Mouse (Mus musculus): ENCODE results near the gene Kcnh1. TPM values are rescaled to one million over a fixed set of nuclear protein-coding genes. Genes with fewer than 3 reads are reported as not detected.

Gene Kcnh1
- polyA plus RNA-seq, 1 experiment from 2014 or later: 0.38 TPM

GRCm38 (mm10) chr1:192220156-192220555 is 29.6 kb downstream of the Kcnh1 start:
- DNase-seq (ENCODE audit: low spot score) (no peak), ATAC-seq (replicated peaks; ENCODE audit: insufficient number of reproducible peaks, low FRiP score, low TSS enrichment, low read depth) (no peak)
- 76% methylated on average over 2 of the region's 2 CpGs for WGBS
- H3K27me3 ChIP-seq (ENCODE audit: control insufficient read depth, insufficient read depth, low read length): no peaks in the 10 kb centered on the region
- no peak overlapping the region for H3K9ac ChIP-seq (replicated peaks; ENCODE audit: low read length)
- H3K4me3 ChIP-seq (ENCODE audit: low read depth, low read length): no peak overlapping the region
- no peaks in the 10 kb centered on the region for H3K36me3 ChIP-seq (replicated peaks; ENCODE audit: control insufficient read depth, insufficient read depth, low read depth, low read length)
- H3K4me2 ChIP-seq (ENCODE audit: low read depth, low read length): no peak overlapping the region
- H3K9me3 ChIP-seq (replicated peaks; ENCODE audit: control insufficient read depth, low read length): no peaks in the 10 kb centered on the region
- H3K27ac ChIP-seq (replicated peaks; ENCODE audit: low read depth, low read length): no peak overlapping the region
- no peaks in the 10 kb centered on the region for H3K4me1 ChIP-seq (ENCODE audit: control insufficient read depth, insufficient read depth, low read length)

DNA sequence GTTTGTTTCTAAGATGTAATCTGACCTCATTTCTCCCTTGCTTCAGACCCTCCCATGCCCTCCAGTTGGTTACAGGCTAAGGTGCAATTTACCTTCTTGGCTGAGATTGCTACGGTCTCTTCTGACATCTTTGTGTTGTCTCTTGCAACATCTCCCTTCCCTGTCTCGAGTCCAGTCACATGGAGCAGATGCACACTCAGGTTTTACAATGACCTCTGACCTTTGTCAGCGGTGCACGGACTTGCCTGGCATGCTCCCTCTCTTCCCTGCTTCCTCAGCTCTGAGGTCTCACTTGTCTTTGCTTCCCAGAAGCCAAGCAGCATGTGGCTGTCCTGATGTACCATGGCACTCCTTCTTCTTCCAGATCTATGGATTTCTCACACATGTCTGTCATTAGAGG is 33.6 kb downstream of the Kcnh1 start:
- H3K4me2 ChIP-seq (ENCODE audit: low read depth, low read length): no peak overlapping the region
- no peak overlapping the region for H3K9ac ChIP-seq (replicated peaks; ENCODE audit: low read length)
- H3K4me1 ChIP-seq (ENCODE audit: control insufficient read depth, insufficient read depth, low read length): no peaks in the 10 kb centered on the region
- no peaks in the 10 kb centered on the region for H3K36me3 ChIP-seq (replicated peaks; ENCODE audit: control insufficient read depth, insufficient read depth, low read depth, low read length)
- 24% methylated on average over 4 of the region's 4 CpGs for WGBS
- ATAC-seq (replicated peaks; ENCODE audit: insufficient number of reproducible peaks, low FRiP score, low TSS enrichment, low read depth): no peak
- no peak overlapping the region for H3K4me3 ChIP-seq (ENCODE audit: low read depth, low read length)
- no peak for DNase-seq (ENCODE audit: low spot score)
- H3K27me3 ChIP-seq (ENCODE audit: control insufficient read depth, insufficient read depth, low read length): no peaks in the 10 kb centered on the region
- H3K9me3 ChIP-seq (replicated peaks; ENCODE audit: control insufficient read depth, low read length): no peaks in the 10 kb centered on the region; the same call in 1 of the 2 replicates
- H3K27ac ChIP-seq (replicated peaks; ENCODE audit: low read depth, low read length): no peak overlapping the region

GRCm38 (mm10) chr1:192232696-192233095 is 42.1 kb downstream of the Kcnh1 start:
- no peaks in the 10 kb centered on the region for H3K4me1 ChIP-seq (ENCODE audit: control insufficient read depth, insufficient read depth, low read length)
- 54% methylated on average over 1 of the region's 1 CpGs for WGBS
- H3K9me3 ChIP-seq (replicated peaks; ENCODE audit: control insufficient read depth, low read length): no peaks in the 10 kb centered on the region; the same call in 1 of the 2 replicates
- no peaks in the 10 kb centered on the region for H3K36me3 ChIP-seq (replicated peaks; ENCODE audit: control insufficient read depth, insufficient read depth, low read depth, low read length)
- ATAC-seq (replicated peaks; ENCODE audit: insufficient number of reproducible peaks, low FRiP score, low TSS enrichment, low read depth): no peak
- H3K4me3 ChIP-seq (ENCODE audit: low read depth, low read length): no peak overlapping the region
- DNase-seq (ENCODE audit: low spot score): no peak
- H3K9ac ChIP-seq (replicated peaks; ENCODE audit: low read length): no peak overlapping the region
- H3K27ac ChIP-seq (replicated peaks; ENCODE audit: low read depth, low read length): no peak overlapping the region
- no peak overlapping the region for H3K4me2 ChIP-seq (ENCODE audit: low read depth, low read length)
- H3K27me3 ChIP-seq (ENCODE audit: control insufficient read depth, insufficient read depth, low read length): no peaks in the 10 kb centered on the region; the same call in 1 of the 2 replicates

GRCm38 (mm10) chr1:192246836-192247235 is 56.3 kb downstream of the Kcnh1 start:
- H3K9me3 ChIP-seq (replicated peaks; ENCODE audit: control insufficient read depth, low read length): no peaks in the 10 kb centered on the region
- H3K4me3 ChIP-seq (ENCODE audit: low read depth, low read length): no peak overlapping the region
- ATAC-seq (replicated peaks; ENCODE audit: insufficient number of reproducible peaks, low FRiP score, low TSS enrichment, low read depth): no peak

DNA sequence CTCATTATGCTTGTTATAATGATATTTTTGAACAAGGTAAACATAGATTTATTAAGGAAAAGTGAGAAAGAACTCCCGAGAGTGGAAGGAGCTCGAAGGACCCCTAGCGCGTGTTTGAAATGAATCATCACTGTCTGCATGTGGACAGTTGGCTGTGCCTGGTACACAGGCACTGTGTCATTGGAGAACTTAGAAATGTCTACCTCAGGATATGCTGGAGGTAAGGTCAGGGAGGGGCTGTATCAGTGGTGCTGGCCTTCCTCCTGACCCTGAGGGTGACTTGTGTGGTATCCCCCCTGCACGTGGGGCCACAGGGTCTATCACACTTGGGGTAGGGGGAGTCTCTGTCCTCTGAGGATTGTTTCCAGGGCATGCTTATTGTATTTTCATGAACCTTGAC is 68.6 kb downstream of the Kcnh1 start:
- no peak overlapping the region for H3K9ac ChIP-seq (replicated peaks; ENCODE audit: low read length)
- no peaks in the 10 kb centered on the region for H3K9me3 ChIP-seq (replicated peaks; ENCODE audit: control insufficient read depth, low read length)
- no peak overlapping the region for H3K4me3 ChIP-seq (ENCODE audit: low read depth, low read length)
- no peak for ATAC-seq (replicated peaks; ENCODE audit: insufficient number of reproducible peaks, low FRiP score, low TSS enrichment, low read depth)
- WGBS: 82% methylated on average over 5 of the region's 5 CpGs
- no peak overlapping the region for H3K27ac ChIP-seq (replicated peaks; ENCODE audit: low read depth, low read length)
- no peaks in the 10 kb centered on the region; the same call in 1 of the 2 replicates for H3K27me3 ChIP-seq (ENCODE audit: control insufficient read depth, insufficient read depth, low read length)
- DNase-seq (ENCODE audit: low spot score): no peak
- H3K36me3 ChIP-seq (replicated peaks; ENCODE audit: control insufficient read depth, insufficient read depth, low read depth, low read length): no peaks in the 10 kb centered on the region
- H3K4me1 ChIP-seq (ENCODE audit: control insufficient read depth, insufficient read depth, low read length): no peaks in the 10 kb centered on the region
- no peak overlapping the region for H3K4me2 ChIP-seq (ENCODE audit: low read depth, low read length)

More at GRCm38 (mm10) chr1:192246836-192247235, 56.3 kb downstream of the Kcnh1 start:
- Histone ChIP-seq H3K4me1 (ENCODE audit: control insufficient read depth, insufficient read depth, low read length) (no peaks in the 10 kb centered on the region), H3K27ac (replicated peaks; ENCODE audit: low read depth, low read length) (no peak overlapping the region), H3K36me3 (replicated peaks; ENCODE audit: control insufficient read depth, insufficient read depth, low read depth, low read length) (no peaks in the 10 kb centered on the region), H3K4me2 (ENCODE audit: low read depth, low read length) (no peak overlapping the region), H3K27me3 (ENCODE audit: control insufficient read depth, insufficient read depth, low read length) (no peaks in the 10 kb centered on the region), H3K9ac (replicated peaks; ENCODE audit: low read length) (no peak overlapping the region)
- WGBS: 78% methylated on average over 3 of the region's 3 CpGs
- no peak for DNase-seq (ENCODE audit: low spot score)

DNA sequence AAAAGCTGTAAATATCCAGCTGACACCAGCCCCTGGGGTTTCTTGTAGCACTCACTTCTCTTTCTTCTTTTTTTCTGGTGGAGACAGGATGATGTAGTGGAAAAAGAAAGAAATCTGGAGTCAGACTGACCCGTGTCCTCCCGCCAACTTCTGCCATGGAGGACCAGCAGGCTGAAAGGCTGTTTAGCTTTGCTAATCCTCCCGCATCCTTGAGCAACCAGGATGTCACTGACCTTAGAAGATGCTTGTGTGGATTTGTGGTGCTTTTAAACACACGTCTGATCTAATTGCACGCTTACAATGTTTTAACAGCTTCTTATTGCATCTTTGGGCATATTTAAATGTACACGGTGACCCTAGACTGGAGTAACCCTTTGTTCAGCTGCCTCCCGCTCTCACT is 69.0 kb downstream of the Kcnh1 start:
- no peaks in the 10 kb centered on the region for H3K9me3 ChIP-seq (replicated peaks; ENCODE audit: control insufficient read depth, low read length)
- no peaks in the 10 kb centered on the region for H3K4me1 ChIP-seq (ENCODE audit: control insufficient read depth, insufficient read depth, low read length)
- H3K4me3 ChIP-seq (ENCODE audit: low read depth, low read length): no peak overlapping the region
- no peak overlapping the region for H3K27ac ChIP-seq (replicated peaks; ENCODE audit: low read depth, low read length)
- no peak overlapping the region for H3K4me2 ChIP-seq (ENCODE audit: low read depth, low read length)
- H3K9ac ChIP-seq (replicated peaks; ENCODE audit: low read length): no peak overlapping the region
- no peaks in the 10 kb centered on the region; the same call in 1 of the 2 replicates for H3K27me3 ChIP-seq (ENCODE audit: control insufficient read depth, insufficient read depth, low read length)
- no peaks in the 10 kb centered on the region for H3K36me3 ChIP-seq (replicated peaks; ENCODE audit: control insufficient read depth, insufficient read depth, low read depth, low read length)
- ATAC-seq (replicated peaks; ENCODE audit: insufficient number of reproducible peaks, low FRiP score, low TSS enrichment, low read depth) (no peak), DNase-seq (ENCODE audit: low spot score) (no peak)
- WGBS: 82% methylated on average over 7 of the region's 7 CpGs

GRCm38 (mm10) chr1:192265704-192266103 is 75.1 kb downstream of the Kcnh1 start:
- H3K9me3 ChIP-seq (replicated peaks; ENCODE audit: control insufficient read depth, low read length): no peaks in the 10 kb centered on the region
- no peak overlapping the region for H3K4me2 ChIP-seq (ENCODE audit: low read depth, low read length)
- H3K4me1 ChIP-seq (ENCODE audit: control insufficient read depth, insufficient read depth, low read length): no peaks in the 10 kb centered on the region
- DNase-seq (ENCODE audit: low spot score) (no peak), ATAC-seq (replicated peaks; ENCODE audit: insufficient number of reproducible peaks, low FRiP score, low TSS enrichment, low read depth) (no peak)
- no peak overlapping the region for H3K9ac ChIP-seq (replicated peaks; ENCODE audit: low read length)
- no peaks in the 10 kb centered on the region for H3K27me3 ChIP-seq (ENCODE audit: control insufficient read depth, insufficient read depth, low read length)
- H3K27ac ChIP-seq (replicated peaks; ENCODE audit: low read depth, low read length): no peak overlapping the region
- H3K4me3 ChIP-seq (ENCODE audit: low read depth, low read length): no peak overlapping the region
- WGBS: 91% methylated on average over 1 of the region's 1 CpGs
- no peaks in the 10 kb centered on the region for H3K36me3 ChIP-seq (replicated peaks; ENCODE audit: control insufficient read depth, insufficient read depth, low read depth, low read length)

DNA sequence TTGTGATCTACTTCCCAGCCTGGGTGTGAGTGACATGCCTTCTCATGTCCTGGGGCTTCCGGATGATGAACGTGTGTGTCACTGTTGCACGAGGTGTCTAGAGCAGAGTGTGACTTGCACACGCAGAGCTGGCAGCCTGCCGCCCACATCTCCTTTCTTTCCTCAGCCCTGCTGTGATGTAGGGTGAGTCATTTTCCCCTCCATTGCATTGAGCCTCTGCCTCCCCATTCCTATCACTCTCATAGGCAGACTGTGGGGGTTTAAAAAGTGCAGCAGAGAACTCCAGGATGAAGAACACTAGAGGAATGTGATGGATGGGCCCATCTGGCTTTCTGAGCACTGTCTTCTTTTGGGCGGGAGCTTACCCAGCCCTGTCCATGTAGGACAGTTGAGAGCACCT is 76.4 kb downstream of the Kcnh1 start:
- no peak overlapping the region for H3K4me3 ChIP-seq (ENCODE audit: low read depth, low read length)
- 86% methylated on average over 6 of the region's 6 CpGs for WGBS

More for the DNA sequence above, 76.4 kb downstream of the Kcnh1 start:
- Histone ChIP-seq H3K27me3 (ENCODE audit: control insufficient read depth, insufficient read depth, low read length) (no peaks in the 10 kb centered on the region), H3K27ac (replicated peaks; ENCODE audit: low read depth, low read length) (no peak overlapping the region), H3K9ac (replicated peaks; ENCODE audit: low read length) (no peak overlapping the region), H3K36me3 (replicated peaks; ENCODE audit: control insufficient read depth, insufficient read depth, low read depth, low read length) (no peaks in the 10 kb centered on the region), H3K4me2 (ENCODE audit: low read depth, low read length) (no peak overlapping the region), H3K9me3 (replicated peaks; ENCODE audit: control insufficient read depth, low read length) (no peaks in the 10 kb centered on the region), H3K4me1 (ENCODE audit: control insufficient read depth, insufficient read depth, low read length) (no peaks in the 10 kb centered on the region)
- ATAC-seq (replicated peaks; ENCODE audit: insufficient number of reproducible peaks, low FRiP score, low TSS enrichment, low read depth) (no peak), DNase-seq (ENCODE audit: low spot score) (no peak)
